Mouse (Mus musculus) thymus, adult 2 months (tissue): ENCODE data around the gene Tead2. TPM values are rescaled to one million over a fixed set of nuclear protein-coding genes. Genes with fewer than 3 reads are reported as not detected.

Source experiments
- DNase-seq: peaks from one replicate; pipeline ENCODE4 v3.0.0; 2021
- H3K27ac ChIP-seq: fragments of 200-500 bp; 2 replicates; pipeline ENCODE4 v1.5.1; 2012; ENCODE audit warnings: low read length, control low read depth; ENCODE audit not compliant: control insufficient read depth, insufficient read depth
- H3K27me3 ChIP-seq: fragments of 200-500 bp; 2 replicates; pipeline ENCODE4 v1.6.1; 2012; ENCODE audit warnings: mild to moderate bottlenecking, low read length, moderate library complexity, mixed read lengths; ENCODE audit not compliant: control insufficient read depth, insufficient read depth
- H3K36me3 ChIP-seq: fragments of 200-500 bp; 2 replicates; pipeline ENCODE4 v1.6.1; 2012; ENCODE audit warnings: mild to moderate bottlenecking, low read length, moderate library complexity; ENCODE audit not compliant: control insufficient read depth, insufficient read depth
- H3K4me1 ChIP-seq: fragments of 200-500 bp; replicated peaks from 2 replicates; pipeline ENCODE4 v1.6.1; 2012; ENCODE audit warnings: low read length; ENCODE audit not compliant: control insufficient read depth, insufficient read depth
- H3K4me3 ChIP-seq: fragments of 200-500 bp; 2 replicates; pipeline ENCODE4 v1.5.1; 2012; ENCODE audit warnings: mild to moderate bottlenecking, low read length, control low read depth, moderate library complexity; ENCODE audit not compliant: control insufficient read depth, insufficient read depth
- CTCF ChIP-seq: fragments of 200-500 bp; IDR thresholded peaks from 2 replicates; pipeline ENCODE4 v1.5.1; 2012; ENCODE audit warnings: mild to moderate bottlenecking, control low read depth, low read length, moderate library complexity, borderline replicate concordance; ENCODE audit not compliant: control insufficient read depth, poor library complexity, insufficient read depth; ENCODE audit errors: extremely low read depth
- POLR2A ChIP-seq: fragments of 200-500 bp; IDR thresholded peaks from 2 replicates; pipeline ENCODE4 v1.6.1; 2012; ENCODE audit warnings: mild to moderate bottlenecking, low read length, control low read depth, moderate library complexity; ENCODE audit not compliant: control insufficient read depth, poor library complexity, insufficient read depth; ENCODE audit errors: extremely low read depth
- WGBS: fragments of 180-500 bp; shearing (Covaris S2); methylation state at CpG from one replicate; pipeline ENCODE4 v1.1.7; 2018; 5-methylcytosine and 5-hydroxymethylcytosine counted together
- polyA plus RNA-seq: library from polyadenylated mRNA; depleted of rRNA; stranded (reverse); fragments of >200 nt; gene quantifications from 2 replicates; pipeline ENCODE4 v1.2.3, GENCODE M21; 2012; rRNA removed

Tead2 gene
- polyA plus RNA-seq, 1 experiment: 8.5 TPM

- DNase-seq: no peak
- WGBS: 88% methylated on average over 7 of the region's 7 CpGs
- Histone ChIP-seq H3K4me3 (no peak overlapping the region), H3K36me3 (no peaks in the 10 kb centered on the region), H3K27me3 (no peaks in the 10 kb centered on the region), H3K4me1 (no peaks in the 10 kb centered on the region), H3K27ac (no peak overlapping the region)
- no peak for TF ChIP-seq POLR2A
- TF ChIP-seq CTCF: no peak
Measured at GRCm38 (mm10) chr7:45263006-45263607, 47.6 kb downstream of the Tead2 start.

DNA sequence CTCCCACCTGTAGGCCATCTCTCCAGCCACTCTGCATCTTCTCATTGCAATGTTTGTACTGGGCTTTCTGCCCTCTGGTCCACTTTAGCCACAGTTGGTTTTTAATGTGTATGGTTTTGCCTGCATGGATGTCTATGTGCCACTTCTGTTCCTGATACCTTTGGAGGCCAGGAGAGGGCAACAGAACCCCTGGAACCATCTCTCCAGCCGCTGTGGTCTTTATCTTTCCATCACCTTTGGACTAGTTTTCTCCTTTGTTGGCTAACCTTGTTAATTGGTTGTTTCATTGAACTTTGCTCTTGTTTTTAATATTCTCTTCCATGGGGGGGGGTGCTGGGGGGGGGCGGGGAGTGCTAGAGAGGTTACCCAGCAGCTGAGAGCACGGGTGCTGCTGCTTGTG, 48.8 kb downstream of the Tead2 start:
- TF ChIP-seq POLR2A (no peak), CTCF (no peak)
- Histone ChIP-seq H3K27ac (no peak overlapping the region), H3K4me3 (no peak overlapping the region), H3K4me1 (no peaks in the 10 kb centered on the region), H3K27me3 (no peaks in the 10 kb centered on the region), H3K36me3 (no peaks in the 10 kb centered on the region)
- no peak for DNase-seq
- WGBS: 87% methylated on average over 3 of the region's 3 CpGs

DNA sequence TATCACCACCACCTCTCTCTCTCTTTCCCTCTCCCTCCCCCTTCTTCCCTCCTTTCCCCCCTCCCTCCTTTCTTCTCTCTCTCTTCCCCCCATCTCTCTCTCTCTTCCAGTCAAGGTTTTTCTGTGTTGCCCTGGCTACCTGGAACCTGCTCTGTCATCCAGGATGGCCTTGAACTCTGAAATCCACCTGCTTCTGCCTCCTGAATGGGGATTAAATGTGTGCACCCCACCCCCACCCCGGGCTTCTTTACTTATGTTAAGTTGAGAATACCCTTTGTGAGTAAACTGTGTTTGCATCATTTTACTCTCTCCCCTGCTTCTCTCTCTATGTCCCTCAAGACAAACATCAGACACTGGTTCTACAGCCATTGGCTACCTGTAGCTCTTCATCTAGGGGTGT, 50.0 kb downstream of the Tead2 start:
- 91% methylated on average over 1 of the region's 1 CpGs for WGBS
- DNase-seq: no peak
- no peaks in the 10 kb centered on the region for H3K4me1 ChIP-seq
- TF ChIP-seq POLR2A: no peak
- no peak for TF ChIP-seq CTCF
- H3K27me3 ChIP-seq: no peaks in the 10 kb centered on the region
- H3K4me3 ChIP-seq: no peak overlapping the region
- H3K36me3 ChIP-seq: no peaks in the 10 kb centered on the region
- H3K27ac ChIP-seq: no peak overlapping the region

DNA sequence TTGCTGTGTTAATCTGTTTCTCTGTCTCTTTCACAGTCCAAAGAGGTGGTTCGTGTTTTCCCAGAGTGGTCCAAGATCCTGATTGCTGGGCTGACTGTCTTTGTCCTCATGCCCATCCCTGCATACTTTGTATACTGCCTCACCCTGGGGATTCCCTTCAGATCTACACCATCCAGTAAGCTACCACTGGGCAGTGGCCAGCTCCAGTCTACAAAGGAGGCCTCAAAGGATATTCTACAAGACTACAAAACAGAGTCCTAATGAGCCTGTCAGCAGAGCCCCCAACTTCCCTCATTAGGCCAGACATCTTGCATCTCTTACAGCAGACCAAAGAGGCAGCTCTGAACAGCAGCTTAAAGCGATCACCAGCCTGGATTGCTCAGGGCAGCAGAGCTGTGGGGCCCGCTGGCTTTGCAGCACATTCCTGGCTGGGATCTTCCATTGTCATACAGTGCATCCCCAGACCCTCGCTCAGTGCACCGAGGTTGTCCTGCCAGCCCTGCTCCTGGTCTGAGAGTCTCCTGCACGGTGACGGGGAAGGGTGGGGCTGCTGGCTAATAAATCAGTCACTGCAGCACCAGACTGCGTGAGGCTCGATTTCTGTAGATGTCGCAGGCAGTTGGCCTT, 57.3 kb downstream of the Tead2 start:
- TF ChIP-seq CTCF (no peak), POLR2A (no peak)
- H3K4me3 ChIP-seq: no peak overlapping the region
- WGBS: 86% methylated on average over 10 of the region's 10 CpGs
- no peaks in the 10 kb centered on the region for H3K27me3 ChIP-seq
- H3K36me3 ChIP-seq: no peaks in the 10 kb centered on the region
- peaks cover 10% of the 10 kb centered on the region for H3K4me1 ChIP-seq
- no peak for DNase-seq
- no peak overlapping the region for H3K27ac ChIP-seq

GRCm38 (mm10) chr7:45273672-45274071, 58.1 kb downstream of the Tead2 start:
- DNase-seq: no peak
- H3K27me3 ChIP-seq: no peaks in the 10 kb centered on the region
- no peak overlapping the region for H3K4me3 ChIP-seq
- TF ChIP-seq CTCF: no peak
- no peak for TF ChIP-seq POLR2A
- H3K4me1 ChIP-seq: peaks cover 10% of the 10 kb centered on the region
- H3K27ac ChIP-seq: no peak overlapping the region
- no peaks in the 10 kb centered on the region for H3K36me3 ChIP-seq
- 91% methylated on average over 8 of the region's 8 CpGs for WGBS

GRCm38 (mm10) chr7:45277136-45277760, 61.7 kb downstream of the Tead2 start, which contains the start of gene Slc6a21:
Gene Slc6a21, plus strand, starts transcription at chr7:45277513.
- peak; percentile 77 for DNase-seq
- H3K4me3 ChIP-seq: peak within 1 kb of the TSS; percentile 23
- 7% methylated on average over 44 of the region's 44 CpGs for WGBS
- no peak within 1 kb of the TSS for H3K27ac ChIP-seq
- H3K4me1 ChIP-seq: peaks cover 10% of the 10 kb centered on the region
- no peaks in the 10 kb centered on the region for H3K36me3 ChIP-seq
- TF ChIP-seq CTCF (peak; percentile 96), POLR2A (no peak)
- no peaks in the 10 kb centered on the region for H3K27me3 ChIP-seq

Other genes with a start within 250 kb of the Tead2 start
- 4.4 and 6.8 TPM in 2 replicates for gene Cpt1c, start 240.9 kb upstream of the Tead2 start, polyA plus RNA-seq
- 242 and 260 TPM in 2 replicates for gene Prmt1, start 229.2 kb upstream of the Tead2 start, polyA plus RNA-seq
- gene Irf3, start 218.1 kb upstream of the Tead2 start, polyA plus RNA-seq: 227 and 277 TPM in 2 replicates
- gene Bcl2l12, start 217.0 kb upstream of the Tead2 start, polyA plus RNA-seq: 85.6 and 87.4 TPM in 2 replicates
- gene Scaf1, start 199.4 kb upstream of the Tead2 start, polyA plus RNA-seq: 118 and 131 TPM in 2 replicates
- 41.7 and 62.3 TPM in 2 replicates for gene Rras, start 197.8 kb upstream of the Tead2 start, polyA plus RNA-seq
- 32.7 and 43.5 TPM in 2 replicates for gene Prr12, start 162.9 kb upstream of the Tead2 start, polyA plus RNA-seq
- gene Nosip, start 153.3 kb upstream of the Tead2 start, polyA plus RNA-seq: 159 and 165 TPM in 2 replicates
- gene Prrg2, start 153.1 kb upstream of the Tead2 start, polyA plus RNA-seq: 32.4 and 40.5 TPM in 2 replicates
- gene Rcn3, start 123.5 kb upstream of the Tead2 start, polyA plus RNA-seq: 22.2 and 34.9 TPM in 2 replicates
- 30.8 and 38.9 TPM in 2 replicates for gene Fcgrt, start 111.9 kb upstream of the Tead2 start, polyA plus RNA-seq
- 343 and 363 TPM in 2 replicates for gene Rps11, start 91.3 kb upstream of the Tead2 start, polyA plus RNA-seq
- 4,999 and 5,006 TPM in 2 replicates for gene Rpl13a, start 87.0 kb upstream of the Tead2 start, polyA plus RNA-seq
- 0.27 and 0.91 TPM in 2 replicates for gene Gm45713, start 79.5 kb upstream of the Tead2 start, polyA plus RNA-seq
- gene Flt3l, start 79.3 kb upstream of the Tead2 start, polyA plus RNA-seq: 177 and 207 TPM in 2 replicates
- gene Pih1d1, start 61.5 kb upstream of the Tead2 start, polyA plus RNA-seq: 72.5 and 78.7 TPM in 2 replicates
- 97.2 and 101 TPM in 2 replicates for gene Aldh16a1, start 61.2 kb upstream of the Tead2 start, polyA plus RNA-seq
- gene Slc17a7, start 51.8 kb upstream of the Tead2 start, polyA plus RNA-seq: 1.2 and 2.0 TPM in 2 replicates
- gene Gfy, start 36.2 kb upstream of the Tead2 start, polyA plus RNA-seq: 0.09 and 0.11 TPM in 2 replicates
- gene Pth2, start 34.8 kb upstream of the Tead2 start, polyA plus RNA-seq: not detected in 2 replicates
- gene Ccdc155, start 10.9 kb upstream of the Tead2 start, polyA plus RNA-seq: 0.32 and 0.37 TPM in 2 replicates
- gene Dkkl1, start 3.6 kb upstream of the Tead2 start, polyA plus RNA-seq: 3.0 and 3.5 TPM in 2 replicates
- gene Cd37, start 23.4 kb downstream of the Tead2 start, polyA plus RNA-seq: 412 and 423 TPM in 2 replicates
- gene Slc6a16, start 25.3 kb downstream of the Tead2 start, polyA plus RNA-seq: 0.30 and 0.37 TPM in 2 replicates
- gene Slc6a21, start 61.8 kb downstream of the Tead2 start, polyA plus RNA-seq: 0.50 TPM in 1 of 2 replicates, not detected in the other
- 12.1 and 12.9 TPM in 2 replicates for gene Trpm4, start 118.0 kb downstream of the Tead2 start, polyA plus RNA-seq
- gene Hrc, start 119.5 kb downstream of the Tead2 start, polyA plus RNA-seq: 0.56 and 9.1 TPM in 2 replicates
- 0.65 and 0.89 TPM in 2 replicates for gene Ppfia3, start 151.3 kb downstream of the Tead2 start, polyA plus RNA-seq
- 0.65 and 1.0 TPM in 2 replicates for gene Lin7b, start 154.8 kb downstream of the Tead2 start, polyA plus RNA-seq
- 693 and 725 TPM in 2 replicates for gene Snrnp70, start 180.0 kb downstream of the Tead2 start, polyA plus RNA-seq
- gene Kcna7, start 189.9 kb downstream of the Tead2 start, polyA plus RNA-seq: 0.68 and 1.1 TPM in 2 replicates
- gene Ntf5, start 197.9 kb downstream of the Tead2 start, polyA plus RNA-seq: 2.1 and 3.0 TPM in 2 replicates
- gene Lhb, start 205.1 kb downstream of the Tead2 start, polyA plus RNA-seq: 0.80 and 0.96 TPM in 2 replicates
- 35.2 and 35.5 TPM in 2 replicates for gene Gys1, start 219.1 kb downstream of the Tead2 start, polyA plus RNA-seq
- gene Ruvbl2, start 222.3 kb downstream of the Tead2 start, polyA plus RNA-seq: 122 and 124 TPM in 2 replicates
- gene Ftl1, start 244.1 kb downstream of the Tead2 start, polyA plus RNA-seq: 2,491 and 2,656 TPM in 2 replicates